Mouse (Mus musculus) neural tube, embryonic 10.5 days (tissue): Measurements from ENCODE around the gene Zranb1.

Source experiments
- DNase-seq: peaks from one replicate; pipeline ENCODE4 v3.0.0-alpha.2; 2017; ENCODE audit warnings: low spot score; ENCODE audit errors: extremely low spot score

Zranb1 gene

GRCm38 (mm10) chr7:132999061-132999460 is 68.1 kb downstream of the Zranb1 start:
- no peak for DNase-seq

- no peak for DNase-seq
These were observed 70.4 kb downstream of the Zranb1 start for GRCm38 (mm10) chr7:133001388-133001787.

GRCm38 (mm10) chr7:133002271-133002670 is 71.3 kb downstream of the Zranb1 start:
- DNase-seq = no peak

- DNase-seq = peak; percentile 43
These were observed 72.5 kb downstream of the Zranb1 start for GRCm38 (mm10) chr7:133003421-133003820.

GRCm38 (mm10) chr7:133005772-133006171 is 74.8 kb downstream of the Zranb1 start:
- DNase-seq = no peak

- DNase-seq = no peak
These were observed 76.4 kb downstream of the Zranb1 start for GRCm38 (mm10) chr7:133007343-133007742.

GRCm38 (mm10) chr7:133008663-133009062 is 77.7 kb downstream of the Zranb1 start:
- no peak for DNase-seq

- no peak for DNase-seq
These were observed 78.7 kb downstream of the Zranb1 start for GRCm38 (mm10) chr7:133009676-133010075.

- DNase-seq = no peak
These were observed 79.5 kb downstream of the Zranb1 start for GRCm38 (mm10) chr7:133010477-133010876.

- no peak for DNase-seq
These were observed 80.2 kb downstream of the Zranb1 start for GRCm38 (mm10) chr7:133011191-133011590.

GRCm38 (mm10) chr7:133011611-133012010 is 80.7 kb downstream of the Zranb1 start:
- no peak for DNase-seq

- DNase-seq = no peak
These were observed 81.9 kb downstream of the Zranb1 start for GRCm38 (mm10) chr7:133012637-133013366.

- DNase-seq = no peak
These were observed 83.0 kb downstream of the Zranb1 start for GRCm38 (mm10) chr7:133013923-133014322.

- DNase-seq = no peak
These were observed 83.7 kb downstream of the Zranb1 start for GRCm38 (mm10) chr7:133014631-133015030.

- no peak for DNase-seq
These were observed 84.6 kb downstream of the Zranb1 start for GRCm38 (mm10) chr7:133015416-133016070.

GRCm38 (mm10) chr7:133018961-133019360 is 88.0 kb downstream of the Zranb1 start:
- no peak for DNase-seq

- no peak for DNase-seq
These were observed 88.6 kb downstream of the Zranb1 start for GRCm38 (mm10) chr7:133019481-133020020.

GRCm38 (mm10) chr7:133024694-133025093 is 93.8 kb downstream of the Zranb1 start:
- DNase-seq = no peak

- DNase-seq = no peak
These were observed 97.0 kb downstream of the Zranb1 start for GRCm38 (mm10) chr7:133027930-133028329.

GRCm38 (mm10) chr7:133029004-133029403 is 98.1 kb downstream of the Zranb1 start:
- DNase-seq = no peak

GRCm38 (mm10) chr7:133029496-133030047 is 98.6 kb downstream of the Zranb1 start:
- no peak for DNase-seq

GRCm38 (mm10) chr7:133032589-133033203 is 101.8 kb downstream of the Zranb1 start:
- DNase-seq = peak; percentile 53
